Mouse (Mus musculus): ENCODE results near the gene Atg2a. TPM values are rescaled to one million over a fixed set of nuclear protein-coding genes. Genes with fewer than 3 reads are reported as not detected.

Gene Atg2a
- polyA plus RNA-seq, 1 experiment, result 25.0 TPM

GRCm38 (mm10) chr19:6247526-6248300, 6.2 kb downstream of the Atg2a start:
- no peak for DNase-seq (ENCODE audit: low read depth)

DNA sequence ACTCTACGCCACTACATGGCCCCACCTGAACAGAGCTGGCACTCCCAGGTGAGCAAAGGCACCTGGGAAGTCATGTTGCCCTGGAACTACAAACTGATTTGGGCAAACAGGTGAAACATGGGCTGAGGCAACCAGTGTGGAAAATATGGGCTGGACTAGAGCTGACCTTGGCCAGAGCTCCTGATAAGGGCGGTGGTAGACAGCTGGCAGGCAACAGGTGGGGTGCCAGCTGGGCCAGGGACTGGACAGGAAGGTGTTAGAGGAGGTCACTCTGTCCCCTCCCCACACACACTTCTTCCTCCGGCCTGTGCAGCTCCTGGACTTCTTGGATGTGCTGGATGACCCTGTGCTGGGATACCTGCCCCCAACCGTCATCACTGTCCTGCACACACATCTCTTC, 11.6 kb downstream of the Atg2a start:
- DNase-seq (ENCODE audit: low read depth), result no peak

DNA sequence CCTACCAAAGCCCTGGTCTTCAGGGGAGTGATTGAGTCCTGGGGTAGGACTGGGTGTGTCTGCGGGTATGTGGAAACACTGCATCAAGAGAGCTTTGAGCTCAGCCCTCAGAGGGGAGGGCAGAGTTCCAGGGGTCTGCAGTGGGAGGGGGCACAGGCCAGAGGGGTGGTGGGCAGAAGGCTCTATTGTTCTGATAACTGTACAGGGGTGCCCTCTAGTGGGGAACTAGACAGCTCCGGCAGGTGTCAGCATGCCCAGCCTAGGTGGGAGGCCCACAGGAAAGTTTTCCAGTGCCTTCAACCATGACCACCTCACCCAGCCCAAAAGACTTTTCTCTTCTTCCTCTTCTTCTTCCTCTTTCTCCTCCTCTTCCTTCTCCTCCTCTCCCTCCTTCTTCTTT, 19.0 kb downstream of the Atg2a start:
- no peak for DNase-seq (ENCODE audit: low read depth)

GRCm38 (mm10) chr19:6260946-6261345, 19.5 kb downstream of the Atg2a start:
- no peak for DNase-seq (ENCODE audit: low read depth)

- no peak for DNase-seq (ENCODE audit: low read depth)
Measured at GRCm38 (mm10) chr19:6261379-6261778, 19.9 kb downstream of the Atg2a start.

GRCm38 (mm10) chr19:6262222-6262621, 20.8 kb downstream of the Atg2a start:
- DNase-seq (ENCODE audit: low read depth), result no peak

DNA sequence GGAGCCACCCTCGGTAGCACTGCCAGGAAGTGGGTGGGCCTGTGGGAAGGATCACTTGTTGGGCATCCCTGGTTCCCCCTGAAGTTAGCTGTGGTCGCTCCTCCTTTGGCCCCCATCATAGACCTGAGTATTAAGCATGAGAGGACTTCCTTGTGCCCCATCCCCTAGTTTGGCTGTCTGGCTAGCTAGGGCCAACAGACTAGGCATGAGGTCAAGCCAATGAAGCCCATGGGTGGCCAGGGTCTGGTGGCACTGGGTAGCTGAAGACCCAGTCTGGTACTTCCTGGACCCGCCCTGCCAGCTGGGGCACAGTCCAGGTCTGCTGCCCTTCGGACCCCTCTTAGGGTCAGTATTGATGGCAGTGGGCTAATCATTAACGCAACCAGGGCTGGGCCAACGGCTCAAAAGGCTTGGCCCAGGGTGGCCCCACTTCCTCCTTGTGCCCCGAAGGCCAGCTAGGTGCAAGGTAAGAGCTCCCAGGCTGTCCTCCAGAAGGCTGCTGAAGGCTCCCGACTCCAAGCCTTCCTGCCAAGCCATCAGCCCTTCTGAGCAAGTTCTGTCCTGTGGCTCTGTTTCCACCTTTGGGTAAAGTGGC, 21.5 kb downstream of the Atg2a start:
- no peak for DNase-seq (ENCODE audit: low read depth)

- DNase-seq (ENCODE audit: low read depth), result no peak
Measured at GRCm38 (mm10) chr19:6264200-6264599, 22.7 kb downstream of the Atg2a start.

DNA sequence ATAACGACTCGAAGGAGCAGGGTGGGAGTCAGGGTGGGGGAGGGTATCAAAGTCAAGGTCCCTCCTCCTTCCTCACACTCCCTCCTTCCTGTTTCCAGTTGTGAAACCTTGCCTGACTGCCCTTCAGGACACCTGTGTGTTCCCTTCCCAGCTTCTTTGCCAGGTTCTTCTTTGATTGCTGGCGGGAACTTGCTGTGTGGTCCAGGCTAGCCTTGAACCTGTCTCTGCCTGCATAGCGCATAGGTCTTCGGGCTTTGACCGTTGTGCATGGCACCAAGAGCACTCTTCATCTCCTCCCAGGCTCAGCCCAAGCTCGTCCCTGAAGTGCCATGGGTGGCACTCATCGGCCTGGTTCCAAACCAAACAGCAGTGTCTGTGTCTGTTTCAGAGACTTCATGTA, 23.5 kb downstream of the Atg2a start:
- DNase-seq (ENCODE audit: low read depth), result no peak

DNA sequence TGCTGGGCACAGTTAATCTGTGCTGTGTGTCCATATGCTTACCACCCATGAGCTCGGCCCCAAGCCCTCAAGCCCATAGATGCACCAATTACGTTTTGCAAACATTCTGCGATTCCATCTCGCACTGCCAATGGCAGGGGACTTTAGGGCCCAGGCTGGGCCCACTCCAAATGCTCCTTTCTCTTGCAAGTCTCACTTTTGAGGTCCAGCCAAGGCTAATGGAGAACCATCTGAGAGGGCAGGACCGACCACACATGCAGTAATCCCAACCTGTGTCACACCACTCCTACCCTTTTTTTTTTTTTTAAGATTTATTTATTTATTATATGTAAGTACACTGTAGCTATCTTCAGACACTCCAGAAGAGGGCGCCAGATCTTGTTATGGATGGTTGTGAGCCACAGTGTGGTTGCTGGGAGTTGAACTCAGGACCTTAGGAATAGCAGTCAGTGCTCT, 24.3 kb downstream of the Atg2a start:
- DNase-seq (ENCODE audit: low read depth), result no peak

GRCm38 (mm10) chr19:6267306-6268169, 26.1 kb downstream of the Atg2a start:
- no peak for DNase-seq (ENCODE audit: low read depth)

DNA sequence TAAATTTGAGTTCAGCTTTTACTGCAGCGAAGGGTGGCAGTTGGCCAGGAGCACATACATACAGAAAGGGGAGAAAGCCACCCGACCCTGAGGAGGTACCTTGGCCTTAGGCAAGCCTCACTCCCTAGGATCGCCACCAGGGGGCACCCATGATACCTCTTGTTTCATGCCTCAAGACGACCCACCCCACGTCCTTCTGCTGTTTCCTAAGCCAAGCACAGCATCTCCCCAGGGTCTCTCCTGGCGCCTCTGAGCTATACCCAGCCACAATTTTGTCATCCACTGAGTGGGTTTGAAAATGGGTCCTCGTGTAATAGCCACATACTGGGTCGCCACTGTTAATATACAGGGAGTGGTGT, 26.7 kb downstream of the Atg2a start:
- DNase-seq (ENCODE audit: low read depth), result no peak

DNA sequence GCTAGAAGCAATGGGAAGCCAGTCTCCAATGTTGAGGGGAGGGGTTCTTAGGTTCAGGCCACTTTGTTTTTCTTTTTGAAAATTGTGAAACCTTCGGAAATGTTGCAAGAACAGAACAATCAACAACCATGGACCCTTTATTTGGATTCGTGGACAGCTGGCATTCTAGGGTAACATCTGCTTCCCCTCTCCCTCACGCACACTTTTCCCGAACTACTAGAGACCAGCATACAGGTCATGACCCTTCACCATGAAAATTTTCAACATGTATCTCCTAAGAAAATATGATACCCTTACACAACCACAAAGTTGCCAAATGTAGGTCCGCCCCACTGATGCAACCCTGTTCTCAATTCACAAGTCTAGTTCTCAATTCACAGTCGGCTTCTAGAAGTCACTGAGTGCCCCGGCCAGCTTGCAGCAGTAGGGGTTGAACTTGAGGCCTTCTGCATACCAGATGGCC, 27.2 kb downstream of the Atg2a start:
- no peak for DNase-seq (ENCODE audit: low read depth)

- DNase-seq (ENCODE audit: low read depth), result no peak
Measured at GRCm38 (mm10) chr19:6269798-6270475, 28.5 kb downstream of the Atg2a start.

- DNase-seq (ENCODE audit: low read depth), result no peak
Measured at GRCm38 (mm10) chr19:6270661-6271060, 29.2 kb downstream of the Atg2a start.

DNA sequence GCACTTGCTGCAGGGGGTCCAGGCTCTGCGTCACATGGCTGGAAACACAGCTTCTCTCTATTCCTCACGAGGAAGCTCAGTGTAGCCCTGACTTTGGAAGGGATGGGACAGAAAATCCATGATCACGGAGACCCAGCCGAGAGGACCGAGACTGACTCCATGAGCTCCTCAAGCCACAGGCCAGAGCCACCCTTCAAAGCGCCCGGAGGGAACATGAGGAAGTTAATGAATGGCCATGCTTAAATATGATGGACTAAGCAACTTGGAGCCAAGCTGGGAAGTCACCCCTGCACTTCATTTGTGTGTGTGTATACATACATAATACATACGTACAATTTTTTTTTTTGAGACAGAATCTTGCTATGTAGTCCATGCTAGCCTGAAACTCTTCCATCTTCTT, 29.7 kb downstream of the Atg2a start:
- no peak for DNase-seq (ENCODE audit: low read depth)

DNA sequence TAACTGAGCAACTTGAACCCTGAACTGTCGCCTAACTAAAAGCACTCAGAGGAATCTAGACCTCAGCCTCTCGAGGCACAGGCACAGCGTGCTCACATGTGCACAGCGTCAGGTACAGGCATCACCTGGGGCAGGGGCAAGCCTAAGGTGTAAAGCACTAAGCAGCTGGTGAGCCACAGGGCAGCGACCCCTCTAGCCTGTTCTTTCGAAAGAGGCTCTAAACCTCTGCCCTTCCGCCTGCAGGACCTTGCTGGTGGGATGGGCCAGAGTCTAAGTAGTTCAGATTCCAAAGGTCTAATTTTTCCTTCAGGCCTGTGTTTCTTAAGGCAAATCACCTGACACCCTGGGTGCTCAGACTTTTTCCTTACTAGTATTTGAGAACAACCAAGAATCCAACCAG, 30.6 kb downstream of the Atg2a start:
- no peak for DNase-seq (ENCODE audit: low read depth)

DNA sequence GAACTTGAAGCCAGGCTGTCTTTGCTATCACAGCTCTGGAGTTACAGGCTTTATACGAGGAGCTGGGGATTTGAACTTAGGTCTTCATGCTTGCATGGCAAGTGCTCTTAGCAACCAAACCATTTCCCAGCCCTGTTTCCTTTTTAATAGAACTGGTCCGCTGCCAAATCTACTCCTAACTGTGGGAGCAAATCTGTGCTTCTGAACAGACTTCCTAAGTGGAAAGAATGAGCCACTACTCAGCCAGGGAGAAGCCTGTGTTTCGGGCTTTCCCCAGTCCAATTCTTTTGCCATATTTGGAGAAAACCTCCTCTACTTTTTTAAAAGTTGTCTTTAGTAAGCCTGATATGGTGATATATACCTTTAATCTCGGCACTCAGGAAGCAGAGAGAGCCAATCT, 31.3 kb downstream of the Atg2a start:
- DNase-seq (ENCODE audit: low read depth), result no peak

GRCm38 (mm10) chr19:6273592-6273991, 32.1 kb downstream of the Atg2a start:
- no peak for DNase-seq (ENCODE audit: low read depth)

GRCm38 (mm10) chr19:6273998-6274608, 32.6 kb downstream of the Atg2a start:
- DNase-seq (ENCODE audit: low read depth), result no peak

DNA sequence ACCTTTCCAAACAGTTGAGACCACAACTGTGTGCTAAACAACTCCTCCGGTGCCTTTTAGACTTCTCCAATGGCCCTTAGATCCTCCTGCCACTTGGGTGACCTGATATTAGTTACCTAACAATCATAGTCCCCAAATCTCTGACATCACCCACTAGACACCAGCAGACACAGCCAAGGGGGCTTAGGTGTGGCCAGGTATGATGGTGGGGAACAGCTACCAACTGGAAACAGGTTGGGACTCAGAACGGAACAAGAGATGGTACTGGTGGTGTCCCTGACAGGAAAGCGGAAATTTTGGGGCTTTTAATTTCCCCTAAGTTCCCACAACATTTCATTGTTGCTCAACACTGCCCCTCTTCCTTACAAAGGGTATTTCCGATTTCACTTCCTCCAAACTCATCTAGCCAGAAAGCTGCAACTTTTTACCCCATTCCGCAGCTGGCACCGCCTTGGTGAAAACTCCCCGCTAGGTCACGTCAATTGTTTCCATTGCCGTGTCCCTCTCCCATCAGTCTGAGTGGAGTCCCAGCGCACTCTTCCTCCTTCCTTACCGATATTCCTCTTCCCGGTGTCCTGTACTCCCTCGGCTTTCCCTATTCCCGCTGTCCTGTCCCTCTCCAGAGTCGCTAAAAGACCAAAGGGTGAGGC, 34.4 kb downstream of the Atg2a start:
- DNase-seq (ENCODE audit: low read depth), result no peak
